Mouse (Mus musculus) testis, adult 2 months (tissue): ENCODE measurements around the gene Spata5.

Experiments used
- CTCF ChIP-seq: fragments of 200-500 bp; IDR thresholded peaks from 2 replicates; pipeline ENCODE4 v1.5.1; 2012; ENCODE audit warnings: low read depth, mild to moderate bottlenecking, inconsistent platforms, low read length, moderate library complexity; ENCODE audit not compliant: control insufficient read depth, insufficient read depth, insufficient replicate concordance
- POLR2A ChIP-seq: fragments of 200-500 bp; IDR thresholded peaks from 2 replicates; pipeline ENCODE4 v1.6.1; 2012; ENCODE audit warnings: low read depth, mild to moderate bottlenecking, inconsistent platforms, low read length, moderate library complexity; ENCODE audit not compliant: control insufficient read depth

- no peak for TF ChIP-seq POLR2A
- TF ChIP-seq CTCF: no peak
These were observed 1.5 kb downstream of the Spata5 start for GRCm38 (mm10) chr3:37421179-37421578.
